Mouse (Mus musculus) myocyte (in vitro differentiated cells): ENCODE results near the gene Gltp. TPM values are rescaled to one million over a fixed set of nuclear protein-coding genes. Genes with fewer than 3 reads are reported as not detected.
A peak's percentile ranks its signal among the peaks of the same experiment; 100 is the strongest.

Source experiments
- H3K27me3 ChIP-seq: one replicate; pipeline ENCODE4 v1.6.1; 2011; ENCODE audit not compliant: control insufficient read depth, insufficient read depth, insufficient read length
- H3K36me3 ChIP-seq: one replicate; pipeline ENCODE4 v1.6.1; 2011; ENCODE audit not compliant: control insufficient read depth, insufficient read depth
- H3K4me2 ChIP-seq: one replicate; pipeline ENCODE4 v1.6.1; 2011; ENCODE audit warnings: low read depth, control low read depth
- H3K4me3 ChIP-seq: one replicate; pipeline ENCODE4 v1.5.1; 2011; ENCODE audit warnings: mild to moderate bottlenecking, control low read depth, moderate library complexity
- H3K79me2 ChIP-seq: one replicate; pipeline ENCODE4 v1.6.1; 2011; ENCODE audit not compliant: control insufficient read depth, insufficient read depth
- H3ac ChIP-seq: one replicate; pipeline ENCODE4 v1.6.1; 2011; ENCODE audit not compliant: control insufficient read depth, insufficient read length
- CEBPB ChIP-seq: IDR thresholded peaks from 2 replicates; pipeline ENCODE4 v1.6.1; 2011; ENCODE audit warnings: mild to moderate bottlenecking, moderate library complexity; ENCODE audit not compliant: poor library complexity, insufficient read depth, severe bottlenecking
- E2F4 ChIP-seq: IDR thresholded peaks from one replicate; pipeline ENCODE4 v1.6.1; 2011; ENCODE audit warnings: mild to moderate bottlenecking, control low read depth, moderate library complexity; ENCODE audit not compliant: insufficient read depth
- MAX ChIP-seq: IDR thresholded peaks from one replicate; pipeline ENCODE4 v1.6.1; 2011; ENCODE audit warnings: low read depth, mild to moderate bottlenecking, control low read depth
- MYOD1 ChIP-seq, 3 experiments: IDR thresholded peaks; one replicate each; pipeline ENCODE4 v1.6.1; 2011; ENCODE audit warnings: control low read depth in 2 of 3, low read depth in 2 of 3, mild to moderate bottlenecking in 2 of 3, moderate library complexity in 1 of 3; ENCODE audit not compliant: insufficient read length in 2 of 3, control insufficient read depth in 1 of 3
- MYOG ChIP-seq, 3 experiments: IDR thresholded peaks; one replicate each; pipeline ENCODE4 v1.6.1; 2011; ENCODE audit warnings: control low read depth in 2 of 3, low read depth in 2 of 3, mild to moderate bottlenecking in 2 of 3; ENCODE audit not compliant: insufficient read length in 2 of 3, control insufficient read depth in 1 of 3, insufficient read depth in 1 of 3
- POLR2A ChIP-seq: IDR thresholded peaks from one replicate; pipeline ENCODE4 v1.6.1; 2011; ENCODE audit warnings: low read depth, mild to moderate bottlenecking, control low read depth, moderate library complexity; ENCODE audit not compliant: insufficient read length
- POLR2AphosphoS2 ChIP-seq: IDR thresholded peaks from one replicate; pipeline ENCODE4 v1.6.1; 2011; ENCODE audit warnings: low read depth, control low read depth; ENCODE audit not compliant: insufficient read length
- REST ChIP-seq: IDR thresholded peaks from one replicate; pipeline ENCODE4 v1.6.1; 2011; ENCODE audit warnings: mild to moderate bottlenecking, control low read depth, moderate library complexity; ENCODE audit not compliant: insufficient read depth, insufficient read length
- SRF ChIP-seq: IDR thresholded peaks from one replicate; pipeline ENCODE4 v1.6.1; 2011; ENCODE audit warnings: low read depth; ENCODE audit not compliant: control insufficient read depth, insufficient read length
- TCF12 ChIP-seq: IDR thresholded peaks from one replicate; pipeline ENCODE4 v1.6.1; 2011; ENCODE audit warnings: mild to moderate bottlenecking, control low read depth; ENCODE audit not compliant: poor library complexity, insufficient read depth, severe bottlenecking
- TCF3 ChIP-seq: IDR thresholded peaks from one replicate; pipeline ENCODE4 v1.6.1; 2011; ENCODE audit warnings: low read depth, control low read depth; ENCODE audit not compliant: insufficient read length
- USF1 ChIP-seq: IDR thresholded peaks from one replicate; pipeline ENCODE4 v1.6.1; 2011; ENCODE audit warnings: low read depth, mild to moderate bottlenecking, control low read depth, moderate library complexity
- polyA plus RNA-seq: library from polyadenylated mRNA; unstranded; fragments of >200 nt; fragmentation: generic; extraction: Trizol; gene quantifications from one replicate; pipeline ENCODE4 v1.2.1, GENCODE M21; 2012; ENCODE audit warnings: missing spikeins

Gltp gene
- polyA plus RNA-seq, 1 experiment = 45.2 TPM

- Histone ChIP-seq H3K27me3 (no peaks in the 10 kb centered on the region), H3K36me3 (no peaks in the 10 kb centered on the region), H3K79me2 (no peaks in the 10 kb centered on the region), H3K4me3 (no peak overlapping the region), H3ac (no peak overlapping the region), H3K4me2 (no peak overlapping the region)
- TF ChIP-seq E2F4 (no peak), SRF (no peak), POLR2A (no peak), TCF12 (no peak), MYOD1 (IDR thresholded peaks at IDR 0.05; ENCODE audit: control insufficient read depth in 1 of 3, insufficient read length in 2 of 3, low read depth in 2 of 3) (no peak), POLR2AphosphoS2 (no peak), MYOG (IDR thresholded peaks at IDR 0.05; ENCODE audit: control insufficient read depth in 1 of 3, insufficient read depth in 1 of 3, insufficient read length in 2 of 3, low read depth in 2 of 3) (no peak), USF1 (no peak), CEBPB (no peak), REST (no peak), MAX (no peak)
These were observed 44.9 kb downstream of the Gltp start for GRCm38 (mm10) chr5:114645916-114646315.

- TF ChIP-seq POLR2A = no peak
- no peak for TF ChIP-seq USF1
- TF ChIP-seq MAX = no peak
- no peak for TF ChIP-seq MYOD1 (IDR thresholded peaks at IDR 0.05; ENCODE audit: control insufficient read depth in 1 of 3, insufficient read length in 2 of 3, low read depth in 2 of 3)
- TF ChIP-seq MYOG (IDR thresholded peaks at IDR 0.05; ENCODE audit: control insufficient read depth in 1 of 3, insufficient read depth in 1 of 3, insufficient read length in 2 of 3, low read depth in 2 of 3) = no peak
- no peak for TF ChIP-seq SRF
- no peak for TF ChIP-seq REST
- no peak for TF ChIP-seq TCF12
- TF ChIP-seq CEBPB = no peak
- no peak for TF ChIP-seq E2F4
- no peak for TF ChIP-seq TCF3
- TF ChIP-seq POLR2AphosphoS2 = no peak
- H3K4me2 ChIP-seq = no peak overlapping the region
- no peak overlapping the region for H3K4me3 ChIP-seq
- H3K27me3 ChIP-seq = no peaks in the 10 kb centered on the region
- no peaks in the 10 kb centered on the region for H3K36me3 ChIP-seq
- no peak overlapping the region for H3ac ChIP-seq
- H3K79me2 ChIP-seq = no peaks in the 10 kb centered on the region
These were observed 45.9 kb downstream of the Gltp start for GRCm38 (mm10) chr5:114644918-114645317.

- H3K36me3 ChIP-seq = no peaks in the 10 kb centered on the region
- TF ChIP-seq E2F4 = no peak
- H3K4me2 ChIP-seq = no peak overlapping the region
- no peaks in the 10 kb centered on the region for H3K79me2 ChIP-seq
- no peak overlapping the region for H3ac ChIP-seq
- H3K27me3 ChIP-seq = peaks cover 12% of the 10 kb centered on the region
- no peak overlapping the region for H3K4me3 ChIP-seq
These were observed 50.0 kb downstream of the Gltp start for GRCm38 (mm10) chr5:114640809-114641208.

GRCm38 (mm10) chr5:114639645-114639957, 51.2 kb downstream of the Gltp start:
- Histone ChIP-seq H3K27me3 (peaks cover 12% of the 10 kb centered on the region), H3K79me2 (no peaks in the 10 kb centered on the region), H3K36me3 (no peaks in the 10 kb centered on the region), H3K4me3 (no peak overlapping the region), H3ac (no peak overlapping the region), H3K4me2 (peak overlapping the region; percentile 66)
- TF ChIP-seq TCF3 (no peak), SRF (no peak), MYOG (IDR thresholded peaks at IDR 0.05; ENCODE audit: control insufficient read depth in 1 of 3, insufficient read depth in 1 of 3, insufficient read length in 2 of 3, low read depth in 2 of 3) (no peak), E2F4 (no peak), MYOD1 (IDR thresholded peaks at IDR 0.05; ENCODE audit: control insufficient read depth in 1 of 3, insufficient read length in 2 of 3, low read depth in 2 of 3) (no peak), REST (no peak), POLR2AphosphoS2 (no peak), USF1 (no peak), POLR2A (no peak), TCF12 (no peak), MAX (no peak), CEBPB (no peak)

GRCm38 (mm10) chr5:114638769-114639644, 51.8 kb downstream of the Gltp start:
- H3K79me2 ChIP-seq = no peaks in the 10 kb centered on the region
- H3K27me3 ChIP-seq = peaks cover 17% of the 10 kb centered on the region
- no peaks in the 10 kb centered on the region for H3K36me3 ChIP-seq
- peak overlapping the region; percentile 66 for H3K4me2 ChIP-seq
- H3ac ChIP-seq = no peak overlapping the region
- no peak for TF ChIP-seq SRF
- no peak for TF ChIP-seq MYOG (IDR thresholded peaks at IDR 0.05; ENCODE audit: control insufficient read depth in 1 of 3, insufficient read depth in 1 of 3, insufficient read length in 2 of 3, low read depth in 2 of 3)
- TF ChIP-seq USF1 = no peak
- no peak for TF ChIP-seq POLR2A
- H3K4me3 ChIP-seq = no peak overlapping the region
